Mouse (Mus musculus) kidney, adult 2 months (tissue): Measurements from ENCODE around the gene Gng2.

Source experiments
- CTCF ChIP-seq: fragments of 200-500 bp; conservative IDR thresholded peaks from 2 replicates; pipeline ENCODE4 v1.5.1; 2011; ENCODE audit warnings: low read depth, mild to moderate bottlenecking, control low read depth, low read length, moderate library complexity, mixed read lengths; ENCODE audit not compliant: insufficient read depth, insufficient read length
- POLR2A ChIP-seq: fragments of 200-500 bp; IDR thresholded peaks from one replicate; pipeline ENCODE4 v1.6.1; 2011; ENCODE audit warnings: low read depth, low read length, control low read depth

DNA sequence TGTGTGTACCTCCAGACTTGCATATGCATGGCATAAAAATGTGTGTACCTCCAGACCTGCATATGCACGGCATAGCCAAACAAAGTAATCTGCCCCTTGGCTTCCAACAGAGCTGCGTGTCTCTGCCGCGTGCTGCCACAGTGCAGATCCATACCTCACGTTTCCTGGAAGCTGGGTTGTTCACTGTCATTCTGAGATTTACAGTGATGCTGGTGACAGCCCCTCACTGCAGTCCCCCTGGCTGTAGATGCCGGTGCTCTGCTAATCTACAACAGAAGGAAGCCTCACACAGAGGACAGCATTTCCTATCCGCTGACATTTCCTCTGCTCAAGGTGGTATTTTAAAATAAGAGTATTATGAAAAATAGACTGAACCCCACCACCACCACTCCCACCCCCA is 57.6 kb downstream of the Gng2 start:
- TF ChIP-seq CTCF = no peak
- no peak for TF ChIP-seq POLR2A
